Mouse (Mus musculus) cerebellum, adult 9-11 months (tissue): Measurements from ENCODE around the gene C530025M09Rik.

ENCODE experiments used
- DNase-seq: peaks from one replicate; pipeline ENCODE4 v3.0.0; 2022

C530025M09Rik gene

DNA sequence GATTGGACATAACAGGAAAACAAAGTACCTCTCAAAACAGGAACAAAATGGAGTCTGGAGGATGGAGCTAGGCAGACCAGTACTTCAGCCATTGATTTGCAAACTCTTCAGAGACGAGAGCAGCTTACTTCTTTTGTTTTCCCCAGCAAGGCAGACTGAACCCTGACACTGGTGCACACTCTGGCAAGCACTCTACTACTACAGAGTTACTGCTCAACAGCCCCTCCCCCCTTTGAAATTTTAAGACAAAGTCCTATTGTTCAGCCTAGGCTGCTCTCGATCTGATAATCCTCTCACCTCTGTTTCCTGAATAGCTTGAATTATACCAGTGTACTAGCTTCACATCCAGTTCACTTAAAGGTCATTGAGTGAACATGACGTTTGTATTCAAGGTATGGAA lies 32.4 kb downstream of the C530025M09Rik start:
- DNase-seq, result no peak
